Mouse (Mus musculus) liver, embryonic 14.5 days (tissue): ENCODE data around the gene Cyp2b10. TPM values are rescaled to one million over a fixed set of nuclear protein-coding genes. Genes with fewer than 3 reads are reported as not detected.

Experiments used
- ATAC-seq: fragments of 200-750 bp; cut with Nextera tagmentation; 2 replicates; pipeline ENCODE4 v1.8.0; 2017; ENCODE audit warnings: moderate number of reproducible peaks, mild to moderate bottlenecking, moderate library complexity; ENCODE audit not compliant: insufficient read depth
- DNase-seq, 3 experiments: peaks; one replicate each; pipeline ENCODE4 v3.0.0-alpha.2; 2012 to 2013; ENCODE audit warnings: low read depth in 3 of 3, low spot score in 3 of 3
- H3K27ac ChIP-seq: fragments of 300-500 bp; sonication (generic); 2 replicates; pipeline ENCODE4 v1.5.1; 2014; ENCODE audit warnings: moderate library complexity, mild to moderate bottlenecking, control low read depth, inconsistent platforms
- H3K27me3 ChIP-seq: fragments of 300-500 bp; sonication (generic); 2 replicates; pipeline ENCODE4 v1.6.1; 2014; ENCODE audit warnings: mild to moderate bottlenecking, low read length, moderate library complexity; ENCODE audit not compliant: control insufficient read depth, insufficient read depth
- H3K36me3 ChIP-seq: fragments of 300-500 bp; sonication (generic); replicated peaks from 2 replicates; pipeline ENCODE4 v1.6.1; 2014; ENCODE audit warnings: low read depth; ENCODE audit not compliant: control insufficient read depth, insufficient read depth
- H3K4me1 ChIP-seq, 2 experiments: fragments of 200-500 bp in 1 of 2; fragments of 300-500 bp in 1 of 2; sonication (generic) in 1 of 2; replicated peaks; 2 replicates each; pipeline ENCODE4 v1.6.1; 2012 to 2014; ENCODE audit warnings: antibody characterized with exemption in 1 of 2, inconsistent platforms in 1 of 2, low read length in 1 of 2; ENCODE audit not compliant: control insufficient read depth in 2 of 2, insufficient read depth in 2 of 2
- H3K4me2 ChIP-seq: fragments of 300-500 bp; sonication (generic); 2 replicates; pipeline ENCODE4 v1.6.1; 2014; ENCODE audit warnings: low read depth, mild to moderate bottlenecking, control low read depth, moderate library complexity
- H3K4me3 ChIP-seq, 2 experiments: fragments of 200-500 bp in 1 of 2; fragments of 300-500 bp in 1 of 2; sonication (generic) in 1 of 2; 2 replicates each; pipeline ENCODE4 v1.5.1; 2012 to 2014; ENCODE audit warnings: low read depth in 2 of 2, low read length in 2 of 2, mild to moderate bottlenecking in 2 of 2, control low read depth in 1 of 2, inconsistent platforms in 1 of 2, moderate library complexity in 1 of 2; ENCODE audit not compliant: insufficient read depth in 1 of 2
- H3K9ac ChIP-seq: fragments of 300-500 bp; sonication (generic); replicated peaks from 2 replicates; pipeline ENCODE4 v1.6.1; 2014; ENCODE audit warnings: mild to moderate bottlenecking, control low read depth, moderate library complexity
- H3K9me3 ChIP-seq: fragments of 300-500 bp; sonication (generic); 2 replicates; pipeline ENCODE4 v1.6.1; 2016; ENCODE audit warnings: low read length, mixed read lengths; ENCODE audit not compliant: control insufficient read depth
- CTCF ChIP-seq: IDR thresholded peaks from 2 replicates; pipeline ENCODE4 v1.5.1; 2016; ENCODE audit warnings: antibody characterized with exemption, low read depth, control low read depth
- EP300 ChIP-seq: IDR thresholded peaks from 2 replicates; pipeline ENCODE4 v1.6.1; 2016; ENCODE audit warnings: antibody characterized with exemption, low read depth
- WGBS: fragments of 180-500 bp; shearing (Covaris S2); extraction: QIAGEN DNeasy Blood & Tissue Kit; methylation state at CpG from one replicate; pipeline ENCODE4 v1.1.7; 2014; ENCODE audit not compliant: insufficient replicate concordance; 5-methylcytosine and 5-hydroxymethylcytosine counted together
- polyA plus RNA-seq, 2 experiments: library from polyadenylated mRNA; depleted of rRNA in 1 of 2; stranded (reverse) in 1 of 2; unstranded in 1 of 2; fragments of >200 nt; fragmentation: Nextera tagmentation in 1 of 2; extraction: Ambion mirVana in 1 of 2; gene quantifications; 2 replicates each; pipeline versions ENCODE4 v1.2.1 to v1.2.3; 2012 to 2014

Cyp2b10 gene
- polyA plus RNA-seq, 2 experiments = 0.07 TPM; not detected in 1

GRCm38 (mm10) chr7:25895162-25895561 lies 2.3 kb upstream of the Cyp2b10 start:
- no peak overlapping the region for H3K4me2 ChIP-seq
- no peaks in the 10 kb centered on the region for H3K36me3 ChIP-seq
- H3K9ac ChIP-seq = no peak overlapping the region
- whole genome bisulfite sequencing = 52% methylated on average over 1 of the region's 1 CpGs
- no peak overlapping the region for H3K4me3 ChIP-seq
- H3K27me3 ChIP-seq = no peaks in the 10 kb centered on the region
- H3K9me3 ChIP-seq = no peaks in the 10 kb centered on the region
- no peak overlapping the region for H3K27ac ChIP-seq
- DNase-seq = no peak
- no peak for TF ChIP-seq EP300
- no peak for TF ChIP-seq CTCF
- ATAC-seq = no peak
- H3K4me1 ChIP-seq = no peaks in the 10 kb centered on the region

GRCm38 (mm10) chr7:25898064-25898463 lies 644 bp downstream of the Cyp2b10 start:
- TF ChIP-seq CTCF = no peak
- no peak for TF ChIP-seq EP300
- H3K4me2 ChIP-seq = no peak overlapping the region
- H3K27me3 ChIP-seq = no peaks in the 10 kb centered on the region
- 0 out of 4 replicates have a peak, but pooled peaks cover 0 to 2% of the 10 kb centered on the region in 2 experiments for H3K4me1 ChIP-seq
- 41% methylated on average over 7 of the region's 7 CpGs for WGBS
- H3K9me3 ChIP-seq = no peaks in the 10 kb centered on the region
- no peak overlapping the region for H3K27ac ChIP-seq
- H3K9ac ChIP-seq = no peak overlapping the region
- ATAC-seq (no peak), DNase-seq (no peak)
- H3K4me3 ChIP-seq = no peak overlapping the region
- no peaks in the 10 kb centered on the region for H3K36me3 ChIP-seq

DNA sequence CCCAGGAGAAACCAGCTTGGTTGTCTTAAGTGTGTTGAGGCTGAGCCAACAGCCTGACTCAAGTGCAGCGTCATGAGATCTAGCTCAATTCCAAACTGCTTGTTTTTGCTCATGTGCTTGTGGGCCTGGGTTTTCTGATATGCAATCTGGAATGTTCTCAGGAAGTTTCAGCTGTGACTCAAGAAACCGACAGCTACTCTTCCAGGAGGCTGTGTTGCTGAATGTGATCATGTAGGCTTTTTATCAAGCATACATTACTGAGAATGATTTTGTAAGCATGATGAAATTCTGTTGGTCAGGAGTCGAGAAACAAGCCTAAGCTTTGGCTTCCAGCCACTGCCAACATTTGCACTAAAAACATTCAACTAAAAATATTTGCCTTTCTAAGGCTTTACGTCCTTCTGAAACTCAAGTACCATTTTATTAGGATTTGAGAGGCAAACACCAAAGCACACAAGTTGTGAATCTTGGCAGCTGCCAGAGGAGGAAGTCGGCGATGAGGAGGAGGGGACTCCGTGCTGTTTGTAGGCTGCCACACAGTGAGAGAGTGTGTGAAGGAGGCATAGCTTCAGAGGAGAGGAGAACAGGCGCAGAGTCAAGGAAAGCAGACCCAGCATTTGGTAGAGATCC lies 4.8 kb downstream of the Cyp2b10 start:
- DNase-seq (no peak), ATAC-seq (no peak)
- Histone ChIP-seq H3K4me3 (no peak overlapping the region), H3K27ac (no peak overlapping the region), H3K4me1 (0 out of 4 replicates have a peak, but pooled peaks cover 0 to 2% of the 10 kb centered on the region in 2 experiments), H3K9ac (no peak overlapping the region), H3K4me2 (no peak overlapping the region), H3K27me3 (no peaks in the 10 kb centered on the region), H3K36me3 (no peaks in the 10 kb centered on the region), H3K9me3 (no peaks in the 10 kb centered on the region)
- TF ChIP-seq CTCF (no peak), EP300 (no peak)
- WGBS = 35% methylated on average over 8 of the region's 8 CpGs

DNA sequence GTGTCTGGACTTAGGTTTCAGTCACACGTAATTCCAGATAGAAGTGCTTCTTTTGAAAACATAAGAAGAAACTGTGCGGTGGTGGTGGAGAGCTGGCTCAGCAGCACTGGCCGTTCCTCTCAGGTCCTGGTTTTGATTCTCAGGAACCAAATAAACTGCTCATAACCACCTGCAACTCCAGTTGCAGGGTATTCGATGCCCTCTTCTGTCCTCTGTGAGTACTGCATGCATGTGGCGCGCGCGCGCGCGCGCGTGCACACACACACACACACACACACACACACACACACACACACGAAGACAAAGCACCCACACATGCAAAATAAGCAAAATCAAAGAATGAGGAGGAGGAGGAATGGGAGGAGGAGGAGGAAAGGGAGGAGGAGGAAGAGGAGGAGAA lies 5.7 kb downstream of the Cyp2b10 start:
- WGBS = 38% methylated on average over 14 of the region's 14 CpGs
- no peak overlapping the region for H3K4me2 ChIP-seq

GRCm38 (mm10) chr7:25904066-25904465 lies 6.6 kb downstream of the Cyp2b10 start:
- WGBS = 31% methylated on average over 3 of the region's 3 CpGs
- no peak for TF ChIP-seq EP300
- TF ChIP-seq CTCF = peak; percentile 68
- DNase-seq (no peak), ATAC-seq (no peak)
- no peaks in the 10 kb centered on the region for H3K27me3 ChIP-seq
- H3K27ac ChIP-seq = no peak overlapping the region
- no peak overlapping the region for H3K4me3 ChIP-seq
- H3K9me3 ChIP-seq = no peaks in the 10 kb centered on the region
- 0 out of 4 replicates have a peak, but pooled peaks cover 0 to 2% of the 10 kb centered on the region in 2 experiments for H3K4me1 ChIP-seq
- H3K36me3 ChIP-seq = no peaks in the 10 kb centered on the region
- H3K9ac ChIP-seq = no peak overlapping the region
- H3K4me2 ChIP-seq = no peak overlapping the region

More for the DNA sequence above, 5.7 kb downstream of the Cyp2b10 start:
- TF ChIP-seq EP300 (no peak), CTCF (peak; percentile 37)
- Histone ChIP-seq H3K9ac (no peak overlapping the region), H3K9me3 (no peaks in the 10 kb centered on the region), H3K4me3 (no peak overlapping the region), H3K27me3 (no peaks in the 10 kb centered on the region), H3K27ac (no peak overlapping the region), H3K36me3 (no peaks in the 10 kb centered on the region), H3K4me1 (0 out of 4 replicates have a peak, but pooled peaks cover 0 to 2% of the 10 kb centered on the region in 2 experiments)
- no peak for ATAC-seq
- no peak for DNase-seq
